Mouse (Mus musculus): Measurements from ENCODE around the gene Gm8677. TPM values are rescaled to one million over a fixed set of nuclear protein-coding genes. Genes with fewer than 3 reads are reported as not detected.

The Gm8677 gene
- not detected in 4 replicates for total RNA-seq (2023; ENCODE audit: inconsistent age)

GRCm38 (mm10) chr7:22534787-22535186, at the start of gene Gm8677:
Gm8677 (minus strand) TSS chr7:22534887.

DNA sequence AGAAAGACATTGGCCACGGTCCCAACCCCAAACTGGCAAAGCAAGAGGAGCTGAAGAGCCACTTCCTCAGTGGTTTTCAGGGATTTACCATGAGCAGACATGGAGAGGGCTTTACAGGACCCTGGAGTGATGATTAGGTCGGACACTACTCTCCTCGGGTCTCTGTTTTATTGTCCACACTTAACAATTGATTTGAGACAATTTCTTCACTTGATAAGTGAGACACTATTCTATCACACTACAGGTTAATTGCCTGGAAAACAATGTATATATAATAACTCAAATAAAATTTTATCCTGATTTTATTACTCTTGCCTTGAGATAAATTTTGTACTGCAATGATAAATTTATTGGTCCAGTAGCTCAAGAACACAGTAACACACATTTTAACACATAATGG, 30.6 kb upstream of the Gm8677 start, which contains the start of gene Gm4201:
TSS of gene Gm4201 (minus strand) at position 101 of the 400 bp plus-strand sequence.

DNA sequence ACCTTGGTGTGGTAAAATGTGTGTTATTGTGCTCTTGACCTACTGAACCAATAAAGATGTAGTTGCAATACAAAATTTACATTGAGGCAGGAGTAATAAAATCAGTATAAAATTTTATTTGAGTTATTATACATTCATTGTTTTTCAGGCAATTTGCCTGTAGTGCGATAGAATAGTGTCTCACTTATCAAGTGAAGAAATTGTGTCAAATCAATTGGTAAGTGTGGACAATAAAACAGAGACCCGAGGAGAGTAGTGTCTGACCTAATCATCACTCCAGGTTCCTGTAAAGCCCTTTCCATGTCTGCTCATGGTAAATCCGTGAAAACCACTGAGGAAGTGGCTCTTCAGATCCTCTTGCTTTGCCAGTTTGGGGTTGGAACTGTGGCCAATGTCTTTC, 12.0 kb downstream of the Gm8677 start, which contains the start of gene Vmn1r152:
TSS of gene Vmn1r152 (plus strand) at position 301 of the 400 bp plus-strand sequence.

GRCm38 (mm10) chr7:22499578-22499977, 35.1 kb downstream of the Gm8677 start, which contains the start of gene Vmn1r151:
Vmn1r151 (minus strand) TSS chr7:22499678.

Other genes starting within 250 kb of the Gm8677 start
- not detected in 4 replicates for gene Gm4187, start 205.2 kb downstream of the Gm8677 start, total RNA-seq (2023; ENCODE audit: inconsistent age)
- not detected in 4 replicates for gene Gm8660, start 163.8 kb downstream of the Gm8677 start, total RNA-seq (2023; ENCODE audit: inconsistent age)
- gene Vmn1r148, start 121.3 kb downstream of the Gm8677 start, total RNA-seq (2023; ENCODE audit: inconsistent age), result not detected in 4 replicates
- gene Vmn1r149, start 96.7 kb downstream of the Gm8677 start, total RNA-seq (2023; ENCODE audit: inconsistent age), result not detected in 4 replicates
- not detected in 4 replicates for gene Gm10665, start 70.8 kb downstream of the Gm8677 start, total RNA-seq (2023; ENCODE audit: inconsistent age)
- gene Vmn1r151, start 35.2 kb downstream of the Gm8677 start, total RNA-seq (2023; ENCODE audit: inconsistent age), result not detected in 4 replicates
- not detected in 4 replicates for gene Vmn1r152, start 11.9 kb downstream of the Gm8677 start, total RNA-seq (2023; ENCODE audit: inconsistent age)
- not detected in 4 replicates for gene Gm4201, start 30.5 kb upstream of the Gm8677 start, total RNA-seq (2023; ENCODE audit: inconsistent age)
- not detected in 4 replicates for gene Gm4565, start 53.2 kb upstream of the Gm8677 start, total RNA-seq (2023; ENCODE audit: inconsistent age)
- not detected in 4 replicates for gene Vmn1r155, start 123.1 kb upstream of the Gm8677 start, total RNA-seq (2023; ENCODE audit: inconsistent age)
- not detected in 4 replicates for gene Gm8693, start 157.4 kb upstream of the Gm8677 start, total RNA-seq (2023; ENCODE audit: inconsistent age)
- not detected in 4 replicates for gene Gm4567, start 184.8 kb upstream of the Gm8677 start, total RNA-seq (2023; ENCODE audit: inconsistent age)
- gene Vmn1r157, start 226.8 kb upstream of the Gm8677 start, total RNA-seq (2023; ENCODE audit: inconsistent age), result not detected in 4 replicates

Measured in B cell, adult (primary cell).